Mouse (Mus musculus) urinary bladder, adult 2 months (tissue): ENCODE data around the gene Gm10392. TPM values are rescaled to one million over a fixed set of nuclear protein-coding genes. Genes with fewer than 3 reads are reported as not detected.
"Not testable (repeated sequence)": the region's sequence is repeated elsewhere in the genome, so short reads cannot be mapped to it uniquely, and the experiment has no call there.

ENCODE experiments used
- DNase-seq: peaks from one replicate; pipeline ENCODE4 v3.0.0; 2022; ENCODE audit warnings: low spot score
- polyA plus RNA-seq: library from polyadenylated mRNA; depleted of rRNA; stranded (reverse); fragments of >200 nt; gene quantifications from 2 replicates; pipeline ENCODE4 v1.2.3, GENCODE M21; 2012; rRNA removed

Gene Gm10392
- polyA plus RNA-seq: not detected in 2 replicates

DNA sequence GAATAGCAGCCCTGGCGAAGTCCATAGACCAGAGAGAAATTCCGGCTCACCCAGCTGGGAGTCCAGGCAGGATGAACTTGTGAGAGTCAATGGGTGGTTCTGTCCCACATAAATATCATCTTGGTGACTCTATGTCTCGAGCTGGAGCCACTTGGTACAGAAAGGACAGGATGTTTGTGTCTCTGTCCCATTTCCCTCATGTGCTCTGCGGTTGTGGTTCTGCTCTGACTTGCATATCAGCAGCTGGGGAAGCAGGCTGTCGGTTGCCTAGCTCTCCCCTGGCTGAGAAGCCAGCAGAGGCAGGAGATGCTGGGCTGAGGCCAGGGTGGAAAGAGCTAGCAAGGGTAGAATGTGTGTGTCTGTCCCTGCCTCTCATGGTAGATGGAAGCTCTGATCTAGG lies at the start of gene Gm10392:
Gene Gm10392, minus strand, starts transcription at position 156 of the 400 bp plus-strand sequence.
- no peak for DNase-seq

DNA sequence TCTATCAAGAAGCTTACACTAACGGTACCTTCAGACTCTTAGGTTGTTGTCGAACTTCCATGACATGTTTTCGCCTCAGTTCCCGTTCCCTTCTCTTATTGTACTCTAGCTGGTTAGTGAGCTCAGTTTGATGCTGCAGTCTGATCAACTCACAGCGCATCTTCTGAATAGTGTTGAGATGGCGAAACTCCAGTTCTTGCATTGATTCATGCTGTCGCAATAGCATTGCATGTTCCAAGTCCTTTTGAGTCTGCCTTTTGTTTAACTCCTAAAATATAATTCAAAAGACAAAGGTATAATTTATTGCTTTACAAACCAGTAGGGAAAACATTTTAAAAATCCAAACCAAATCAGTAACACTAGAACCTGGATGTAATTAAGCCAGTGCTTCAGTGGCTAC lies 26.3 kb upstream of the Gm10392 start:
- DNase-seq: no peak

- DNase-seq: no peak
These were observed 13.3 kb upstream of the Gm10392 start for GRCm38 (mm10) chr11:77532202-77532846.

DNA sequence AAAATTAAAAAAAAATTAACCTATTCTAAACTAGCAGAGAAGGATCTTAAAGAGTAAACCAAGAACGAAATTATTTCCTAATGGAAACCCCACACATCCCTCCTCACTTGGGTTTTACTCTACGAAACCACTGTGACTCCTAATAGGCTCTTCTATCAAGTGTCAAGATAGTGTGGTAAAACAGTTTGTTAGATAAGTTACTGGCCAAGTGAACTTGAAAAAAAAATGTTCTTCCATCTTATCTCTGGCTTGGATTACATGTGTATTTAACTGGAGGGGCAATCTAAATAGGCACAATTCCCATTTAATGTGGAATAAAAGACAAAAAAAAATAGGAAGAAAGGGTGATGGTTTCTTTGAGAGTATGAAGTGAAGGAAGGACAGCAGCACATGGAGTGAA lies 11.9 kb upstream of the Gm10392 start:
- no peak for DNase-seq

GRCm38 (mm10) chr11:77529644-77530043 lies 10.6 kb upstream of the Gm10392 start:
- no peak for DNase-seq

GRCm38 (mm10) chr11:77528420-77528819 lies 9.4 kb upstream of the Gm10392 start:
- not testable (repeated sequence) for DNase-seq

GRCm38 (mm10) chr11:77525804-77526486 lies 6.9 kb upstream of the Gm10392 start:
- DNase-seq: no peak

GRCm38 (mm10) chr11:77520601-77521529 lies 1.9 kb upstream of the Gm10392 start:
- DNase-seq: no peak

GRCm38 (mm10) chr11:77518051-77518798 lies 773 bp downstream of the Gm10392 start:
- DNase-seq: no peak

- DNase-seq: no peak
These were observed 2.2 kb downstream of the Gm10392 start for GRCm38 (mm10) chr11:77516553-77517425.

DNA sequence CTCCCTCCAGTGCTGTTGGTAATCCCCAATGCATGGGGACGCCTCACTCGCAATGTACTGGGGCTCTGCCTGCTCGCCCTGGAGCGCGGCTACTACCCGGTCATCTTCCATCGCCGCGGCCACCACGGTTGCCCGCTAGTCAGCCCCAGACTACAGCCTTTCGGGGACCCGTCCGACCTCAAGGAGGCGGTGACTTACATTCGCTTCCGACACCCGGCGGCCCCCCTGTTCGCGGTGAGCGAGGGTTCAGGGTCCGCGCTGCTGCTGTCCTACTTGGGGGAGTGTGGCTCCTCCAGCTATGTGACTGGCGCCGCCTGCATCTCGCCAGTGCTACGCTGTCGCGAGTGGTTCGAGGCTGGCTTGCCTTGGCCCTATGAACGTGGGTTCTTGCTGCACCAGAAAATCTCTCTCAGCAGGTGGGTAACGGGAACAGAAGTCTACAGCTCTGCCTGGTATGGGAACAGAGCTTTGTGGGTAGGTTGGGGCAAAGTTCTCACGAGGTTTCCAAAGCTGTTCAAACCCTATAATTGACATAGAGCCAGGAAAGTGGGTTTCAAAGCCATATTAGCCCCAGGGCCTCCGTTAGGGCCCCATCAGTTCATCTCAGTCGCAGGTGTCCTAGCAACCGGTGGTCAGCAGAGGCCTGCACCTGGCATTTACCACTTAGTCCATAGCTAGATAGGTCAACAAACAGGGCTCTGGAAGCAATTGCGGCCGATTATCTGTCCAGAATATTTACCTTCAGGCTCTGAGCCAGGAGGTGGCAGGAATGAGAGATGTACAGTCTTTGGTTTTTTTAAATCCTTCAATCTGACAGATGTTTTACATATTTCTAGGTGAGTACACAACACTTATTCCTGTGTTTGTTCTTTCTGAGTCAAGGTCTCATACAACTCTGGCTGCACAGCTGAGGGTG lies 3.1 kb downstream of the Gm10392 start, which contains the start of gene Trp53i13:
Gene Trp53i13, minus strand, starts transcription at position 344 of the 916 bp plus-strand sequence.
- no peak for DNase-seq

- peak; percentile 77 for DNase-seq
These were observed 4.0 kb downstream of the Gm10392 start, which contains the start of gene Abhd15 for GRCm38 (mm10) chr11:77514832-77515636. Gene Abhd15, plus strand, starts transcription at chr11:77515121.

- no peak for DNase-seq
These were observed 4.6 kb downstream of the Gm10392 start for GRCm38 (mm10) chr11:77514281-77514831.

GRCm38 (mm10) chr11:77513811-77514170 lies 5.2 kb downstream of the Gm10392 start:
- DNase-seq: no peak

GRCm38 (mm10) chr11:77512891-77513810 lies 5.8 kb downstream of the Gm10392 start:
- peak; percentile 73 for DNase-seq

DNA sequence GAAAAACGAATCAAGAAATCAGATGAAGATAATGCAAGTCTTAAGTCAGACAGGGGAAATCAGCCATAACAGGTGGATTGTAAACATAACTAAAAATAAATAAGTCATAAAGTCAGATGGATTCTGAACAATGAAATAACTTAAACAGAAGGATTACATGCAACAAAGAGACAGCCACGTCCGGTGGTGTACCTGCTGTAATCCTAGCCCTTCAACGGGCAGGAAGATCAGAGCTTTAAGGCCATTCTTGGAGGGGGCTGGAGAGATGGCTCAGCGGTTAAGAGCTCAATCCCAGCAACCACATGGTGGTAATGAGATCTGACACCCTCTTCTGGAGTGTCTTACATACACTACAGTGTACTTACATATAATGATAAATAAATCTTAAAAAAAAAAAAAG lies 7.7 kb downstream of the Gm10392 start:
- no peak for DNase-seq
